Mouse (Mus musculus): ENCODE data around the gene Slc34a2. TPM values are rescaled to one million over a fixed set of nuclear protein-coding genes. Genes with fewer than 3 reads are reported as not detected.
A peak's percentile ranks its signal among the peaks of the same experiment; 100 is the strongest.

Gene Slc34a2
- polyA plus RNA-seq, 1 experiment from 2014 or later = 1.9 TPM

- in situ Hi-C loops (cut with MboI; ENCODE audit: low pct_unique_long_range_greater_than_20kb) = loop anchor here (10.0 kb wide), 1 partner anchor 104 kb away; no protein-coding TSS in a partner anchor
- DNase-seq (ENCODE audit: low read depth, low spot score) = no peak
- POLR2A ChIA-PET = interaction anchor here (1.5 kb wide), 1 partner anchor 22 kb away, joined by 3 read pairs; no protein-coding TSS in a partner anchor
- TF ChIP-seq CTCF (IDR thresholded peaks at IDR 0.05) = no peak
- H3K27me3 ChIP-seq = no peaks in the 10 kb centered on the region
- CTCF ChIA-PET = interaction anchor here (0.8 to 2.3 kb wide), 8 partner anchors 8 to 123 kb away, joined by 3 to 9 read pairs (median 3); no protein-coding TSS in a partner anchor
- ATAC-seq = no peak
Observed at GRCm38 (mm10) chr5:53000169-53000872, 37.6 kb upstream of the Slc34a2 start.

GRCm38 (mm10) chr5:53002599-53003203 lies 35.2 kb upstream of the Slc34a2 start:
- DNase-seq (ENCODE audit: low read depth, low spot score) = peak; percentile 69
- POLR2A ChIA-PET = interaction anchor here (0.7 to 1.6 kb wide), 2 partner anchors 14 to 120 kb away, joined by 3 to 4 read pairs; no protein-coding TSS in a partner anchor
- no peaks in the 10 kb centered on the region for H3K27me3 ChIP-seq
- in situ Hi-C loops (cut with MboI; ENCODE audit: low pct_unique_long_range_greater_than_20kb) = loop anchor here (10.0 kb wide), 1 partner anchor 102 kb away; no protein-coding TSS in a partner anchor
- peak; percentile 52 for ATAC-seq
- TF ChIP-seq CTCF (IDR thresholded peaks at IDR 0.05) = no peak
- CTCF ChIA-PET = interaction anchor here (0.8 to 3.7 kb wide), 6 partner anchors 15 to 120 kb away, joined by 4 to 14 read pairs (median 4); no protein-coding TSS in a partner anchor

- no peaks in the 10 kb centered on the region for H3K27me3 ChIP-seq
- DNase-seq (ENCODE audit: low read depth, low spot score) (no peak), ATAC-seq (no peak)
- TF ChIP-seq CTCF (IDR thresholded peaks at IDR 0.05) = no peak
- CTCF ChIA-PET = interaction anchor here (0.8 to 3.7 kb wide), 6 partner anchors 10 to 119 kb away, joined by 3 to 14 read pairs (median 4); no protein-coding TSS in a partner anchor
- in situ Hi-C loops (cut with MboI; ENCODE audit: low pct_unique_long_range_greater_than_20kb) = loop anchor here (10.0 kb wide), 1 partner anchor 101 kb away; no protein-coding TSS in a partner anchor
- POLR2A ChIA-PET = interaction anchor here (1.4 kb wide), 1 partner anchor 20 kb away, joined by 3 read pairs; no protein-coding TSS in a partner anchor
Observed at GRCm38 (mm10) chr5:53003495-53003894, 34.4 kb upstream of the Slc34a2 start.

- in situ Hi-C loops (cut with MboI; ENCODE audit: low pct_unique_long_range_greater_than_20kb) = loop anchor here (10.0 kb wide), 1 partner anchor 101 kb away; no protein-coding TSS in a partner anchor
- no peak for DNase-seq (ENCODE audit: low read depth, low spot score)
- CTCF ChIA-PET = interaction anchor here (0.8 to 3.7 kb wide), 6 partner anchors 10 to 119 kb away, joined by 3 to 14 read pairs (median 4); no protein-coding TSS in a partner anchor
Observed at GRCm38 (mm10) chr5:53003981-53004380, 33.9 kb upstream of the Slc34a2 start.

GRCm38 (mm10) chr5:53009027-53009769 lies 28.7 kb upstream of the Slc34a2 start:
- ChIA-PET CTCF (interaction anchor here (0.7 to 1.8 kb wide), 16 partner anchors 8 to 1572 kb away, joined by 3 to 8 read pairs (median 3); no protein-coding TSS in a partner anchor), POLR2A (interaction anchor here (0.8 to 1.9 kb wide), 5 partner anchors 13 to 94 kb away, joined by 3 to 19 read pairs (median 3); no protein-coding TSS in a partner anchor)
- in situ Hi-C loops (cut with MboI; ENCODE audit: low pct_unique_long_range_greater_than_20kb) = loop anchor here (10.0 kb wide), 1 partner anchor 96 kb away; no protein-coding TSS in a partner anchor
- TF ChIP-seq CTCF (IDR thresholded peaks at IDR 0.05) = no peak
- DNase-seq (ENCODE audit: low read depth, low spot score) (peak; percentile 100), ATAC-seq (peak; percentile 97)
- H3K27me3 ChIP-seq = no peaks in the 10 kb centered on the region

More at GRCm38 (mm10) chr5:53003981-53004380, 33.9 kb upstream of the Slc34a2 start:
- no peak for ATAC-seq
- no peaks in the 10 kb centered on the region for H3K27me3 ChIP-seq
- POLR2A ChIA-PET = interaction anchor here (1.4 kb wide), 1 partner anchor 21 kb away, joined by 3 read pairs; no protein-coding TSS in a partner anchor
- TF ChIP-seq CTCF (IDR thresholded peaks at IDR 0.05) = no peak

GRCm38 (mm10) chr5:53009770-53010133 lies 28.1 kb upstream of the Slc34a2 start:
- in situ Hi-C loops (cut with MboI; ENCODE audit: low pct_unique_long_range_greater_than_20kb) = loop anchor here (10.0 kb wide), 1 partner anchor 95 kb away; no protein-coding TSS in a partner anchor
- DNase-seq (ENCODE audit: low read depth, low spot score) = peak; percentile 46
- POLR2A ChIA-PET = interaction anchor here (1.0 to 1.9 kb wide), 4 partner anchors 13 to 94 kb away, joined by 3 to 19 read pairs (median 6); no protein-coding TSS in a partner anchor
- no peaks in the 10 kb centered on the region for H3K27me3 ChIP-seq
- peak; percentile 19 for ATAC-seq
- TF ChIP-seq CTCF (IDR thresholded peaks at IDR 0.05) = no peak
- CTCF ChIA-PET = interaction anchor here (0.7 to 1.8 kb wide), 16 partner anchors 7 to 132 kb away, joined by 3 to 8 read pairs (median 3); no protein-coding TSS in a partner anchor

- ChIA-PET POLR2A (interaction anchor here (0.6 to 1.2 kb wide), 4 partner anchors 10 to 130 kb away, joined by 3 to 5 read pairs (median 3); no protein-coding TSS in a partner anchor), CTCF (interaction anchor here (1.2 kb wide), 1 partner anchor 33 kb away, joined by 3 read pairs; no protein-coding TSS in a partner anchor)
- ATAC-seq = no peak
- in situ Hi-C loops (cut with MboI; ENCODE audit: low pct_unique_long_range_greater_than_20kb) = no loop called here
- DNase-seq (ENCODE audit: low read depth, low spot score) = no peak
- peak; percentile 9 for TF ChIP-seq CTCF (IDR thresholded peaks at IDR 0.05)
- H3K27me3 ChIP-seq = no peaks in the 10 kb centered on the region
Observed at GRCm38 (mm10) chr5:53011327-53011726, 26.6 kb upstream of the Slc34a2 start.

GRCm38 (mm10) chr5:53016606-53017005 lies 21.3 kb upstream of the Slc34a2 start:
- DNase-seq (ENCODE audit: low read depth, low spot score) = no peak
- in situ Hi-C loops (cut with MboI; ENCODE audit: low pct_unique_long_range_greater_than_20kb) = no loop called here
- no peaks in the 10 kb centered on the region for H3K27me3 ChIP-seq
- TF ChIP-seq CTCF (IDR thresholded peaks at IDR 0.05) = no peak
- no peak for ATAC-seq
- ChIA-PET POLR2A (no interaction called here), CTCF (interaction anchor here (1.1 to 11.5 kb wide), 2 partner anchors 8 to 23 kb away, joined by 3 to 83 read pairs; partner anchors contain the start of gene Slc34a2)

- TF ChIP-seq CTCF (IDR thresholded peaks at IDR 0.05) = no peak
- in situ Hi-C loops (cut with MboI; ENCODE audit: low pct_unique_long_range_greater_than_20kb) = no loop called here
- POLR2A ChIA-PET = interaction anchor here (1.2 kb wide), 1 partner anchor 24 kb away, joined by 3 read pairs; no protein-coding TSS in a partner anchor
- no peaks in the 10 kb centered on the region for H3K27me3 ChIP-seq
- ATAC-seq (no peak), DNase-seq (ENCODE audit: low read depth, low spot score) (no peak)
- CTCF ChIA-PET = interaction anchor here (1.1 to 11.5 kb wide), 7 partner anchors 9 to 105 kb away, joined by 3 to 83 read pairs (median 4); partner anchors contain the start of gene Slc34a2
Observed at GRCm38 (mm10) chr5:53018316-53018715, 19.6 kb upstream of the Slc34a2 start.

Measured in Patski (cell line).